In genomic region chr15:82292851-82293250, GRCm38 (mm10) we compare ENCODE assay signal across 14 mouse cellular contexts. TPM values are rescaled to one million over a fixed set of nuclear protein-coding genes. Genes with fewer than 3 reads are reported as not detected.
A peak's percentile ranks its signal among the peaks of the same experiment; 100 is the strongest.
DNase-seq lines count a peak whose midpoint lies in the region; ATAC-seq and TF ChIP-seq lines count a peak whose summit lies in the region.
"Had no signal": no experiment of that assay in that cellular context is flagged by ENCODE, and none has a peak within 500 bp of the region (broad histone marks: within the 10 kb centered on the region; RNA-seq: fewer than 3 reads in every experiment).

No protein-coding gene starts in this region.

- peaks cover 2% of the 10 kb centered on the region; the same call in 1 of the 2 replicates for H3K36me3 ChIP-seq in limb, embryonic 11.5 days (ENCODE audit: control insufficient read depth, insufficient read depth, low read length)
- peaks cover 43% of the 10 kb centered on the region for H3K36me3 ChIP-seq in limb, embryonic 10.5 days
- H3K36me3 ChIP-seq in forebrain, embryonic 13.5 days (ENCODE audit: poor library complexity, severe bottlenecking) = peaks cover 40% of the 10 kb centered on the region
- H3K36me3 ChIP-seq in hindbrain, postnatal 0 days (ENCODE audit: insufficient read depth, low read length) = peaks cover 30% of the 10 kb centered on the region
- H3K36me3 ChIP-seq in neural tube, embryonic 12.5 days = peaks cover 41% of the 10 kb centered on the region

- H3K9ac ChIP-seq in limb, embryonic 11.5 days (ENCODE audit: low read length) = no peak overlapping the region
- no peak overlapping the region for H3K9ac ChIP-seq in forebrain, embryonic 13.5 days
- H3K9ac ChIP-seq in hindbrain, postnatal 0 days (replicated peaks; ENCODE audit: low read length) = no peak overlapping the region
- no peak overlapping the region for H3K9ac ChIP-seq in neural tube, embryonic 12.5 days

- DNase-seq in limb, embryonic 11.5 days (ENCODE audit: low spot score) = no peak
- no peak for DNase-seq in limb, embryonic 10.5 days (ENCODE audit: low spot score)
- no peak for DNase-seq in hindbrain, postnatal 0 days (ENCODE audit: low spot score)
- DNase-seq in spleen, postnatal 4 days (ENCODE audit: low spot score in 2 of 2) = no peak
- DNase-seq in embryo, embryonic 10 days (ENCODE audit: low spot score) = no peak
- DNase-seq in thymus, adult 18-20 months = no peak
- DNase-seq: spleen, adult 18-20 months had no signal

- WGBS in limb, embryonic 11.5 days = 27% methylated on average over 5 of the region's 5 CpGs
- 33% methylated on average over 5 of the region's 5 CpGs for WGBS in limb, embryonic 10.5 days
- 17% methylated on average over 5 of the region's 5 CpGs for WGBS in forebrain, embryonic 13.5 days
- WGBS in hindbrain, postnatal 0 days = 12% methylated on average over 5 of the region's 5 CpGs
- 12% methylated on average over 5 of the region's 5 CpGs for WGBS in neural tube, embryonic 12.5 days

- peaks cover 4% of the 10 kb centered on the region; the same call in 1 of the 2 replicates for H3K4me1 ChIP-seq in limb, embryonic 11.5 days (ENCODE audit: control insufficient read depth, insufficient read depth, low read length)
- peaks cover 12% of the 10 kb centered on the region for H3K4me1 ChIP-seq in limb, embryonic 10.5 days
- H3K4me1 ChIP-seq in forebrain, embryonic 13.5 days = peaks cover 22% of the 10 kb centered on the region
- H3K4me1 ChIP-seq in hindbrain, postnatal 0 days (ENCODE audit: insufficient read depth, low read length) = peaks cover 11% of the 10 kb centered on the region
- H3K4me1 ChIP-seq in neural tube, embryonic 12.5 days = peaks cover 19% of the 10 kb centered on the region

- H3K9me3 ChIP-seq in limb, embryonic 11.5 days (ENCODE audit: control insufficient read depth, low read length) = no peaks in the 10 kb centered on the region
- H3K9me3 ChIP-seq in limb, embryonic 10.5 days (replicated peaks) = no peaks in the 10 kb centered on the region
- H3K9me3 ChIP-seq in forebrain, embryonic 13.5 days (replicated peaks) = no peaks in the 10 kb centered on the region
- no peaks in the 10 kb centered on the region for H3K9me3 ChIP-seq in hindbrain, postnatal 0 days (ENCODE audit: low read length)
- H3K9me3 ChIP-seq in neural tube, embryonic 12.5 days = no peaks in the 10 kb centered on the region

- ATAC-seq in limb, embryonic 11.5 days (ENCODE audit: insufficient number of reproducible peaks, low FRiP score, low TSS enrichment, low read depth) = no peak
- ATAC-seq in forebrain, embryonic 13.5 days = peak; percentile 16; the same call in 1 of the 2 replicates
- no peak for ATAC-seq in hindbrain, postnatal 0 days
- ATAC-seq in neural tube, embryonic 12.5 days (ENCODE audit: low FRiP score, low read depth) = peak; percentile 30; the same call in 1 of the 2 replicates
- ATAC-seq: lung, postnatal 0 days had no signal

- H3K27me3 ChIP-seq in limb, embryonic 11.5 days (ENCODE audit: control insufficient read depth, insufficient read depth, low read length) = no peaks in the 10 kb centered on the region
- no peaks in the 10 kb centered on the region for H3K27me3 ChIP-seq in limb, embryonic 10.5 days (ENCODE audit: low read depth, poor library complexity, severe bottlenecking)
- no peaks in the 10 kb centered on the region for H3K27me3 ChIP-seq in forebrain, embryonic 13.5 days
- H3K27me3 ChIP-seq in hindbrain, postnatal 0 days (ENCODE audit: insufficient read depth, low read length) = no peaks in the 10 kb centered on the region
- no peaks in the 10 kb centered on the region for H3K27me3 ChIP-seq in neural tube, embryonic 12.5 days (replicated peaks)

- 0 out of 2 replicates have a peak overlapping the region, but pooled peaks have one; percentile 11 for H3K4me2 ChIP-seq in limb, embryonic 11.5 days (ENCODE audit: low read depth, severe bottlenecking)
- H3K4me2 ChIP-seq in forebrain, embryonic 13.5 days = peak overlapping the region; percentile 28
- 0 out of 2 replicates have a peak overlapping the region, but pooled peaks have one; percentile 19 for H3K4me2 ChIP-seq in hindbrain, postnatal 0 days (ENCODE audit: low read depth, low read length)
- H3K4me2 ChIP-seq in neural tube, embryonic 12.5 days (replicated peaks) = peak overlapping the region; percentile 42

- no peak overlapping the region for H3K27ac ChIP-seq in limb, embryonic 11.5 days (replicated peaks; ENCODE audit: low read depth, low read length)
- no peak overlapping the region for H3K27ac ChIP-seq in limb, embryonic 10.5 days
- H3K27ac ChIP-seq in forebrain, embryonic 13.5 days = peak overlapping the region; percentile 65
- H3K27ac ChIP-seq in hindbrain, postnatal 0 days = peak overlapping the region; percentile 60
- peak overlapping the region; percentile 46 for H3K27ac ChIP-seq in neural tube, embryonic 12.5 days

- no peak overlapping the region for H3K4me3 ChIP-seq in limb, embryonic 11.5 days (ENCODE audit: low read depth, low read length)
- no peak overlapping the region for H3K4me3 ChIP-seq in limb, embryonic 10.5 days
- no peak overlapping the region for H3K4me3 ChIP-seq in forebrain, embryonic 13.5 days
- H3K4me3 ChIP-seq in hindbrain, postnatal 0 days (ENCODE audit: low read length) = no peak overlapping the region
- no peak overlapping the region for H3K4me3 ChIP-seq in neural tube, embryonic 12.5 days
- H3K4me3 ChIP-seq: erythroblast, embryonic 14.5 days had no signal

- 0 out of 2 replicates have a peak, but pooled peaks have one; percentile 13 for TF ChIP-seq CTCF in hindbrain, postnatal 0 days (IDR thresholded peaks at IDR 0.05; ENCODE audit: low read depth)

RNA-seq across cellular contexts. Expression of gene Wbp2nl, which starts 5.9 kb away (rescaled TPM):
- 0.20 TPM in 1 of 2 replicates, not detected in the other for polyA plus RNA-seq in limb, embryonic 11.5 days (2014; fragmentation: Nextera tagmentation; extraction: Ambion mirVana)
- 0.16 and 0.38 TPM in 2 replicates for polyA plus RNA-seq in limb, embryonic 10.5 days (2016; fragmentation: Nextera tagmentation; extraction: Ambion mirVana)
- not detected in 2 replicates for polyA plus RNA-seq in forebrain, embryonic 13.5 days (2015; fragmentation: Nextera tagmentation; extraction: Ambion mirVana)
- total RNA-seq in hindbrain, postnatal 0 days (2014; rRNA removed) = 1.4 TPM in 1 of 2 replicates, not detected in the other
- polyA plus RNA-seq in hindbrain, postnatal 0 days (2015; fragmentation: Nextera tagmentation; extraction: Ambion mirVana) = 0.36 TPM in 1 of 2 replicates, not detected in the other
- not detected in 2 replicates for polyA plus RNA-seq in neural tube, embryonic 12.5 days (2016; fragmentation: Nextera tagmentation; extraction: Ambion mirVana)
- total RNA-seq: adrenal gland, adult 18-20 months; heart, adult 8-10 months; layer of hippocampus, postnatal 14 days had no signal
- polyA plus RNA-seq: erythroblast, embryonic 14.5 days had no signal

RNA-seq across cellular contexts. Expression of gene Sept3, which starts 18.2 kb away (rescaled TPM):
- polyA plus RNA-seq in limb, embryonic 11.5 days (2014; fragmentation: Nextera tagmentation; extraction: Ambion mirVana) = 37.6 and 47.4 TPM in 2 replicates
- 32.9 and 41.5 TPM in 2 replicates for polyA plus RNA-seq in limb, embryonic 10.5 days (2016; fragmentation: Nextera tagmentation; extraction: Ambion mirVana)
- 248 and 264 TPM in 2 replicates for polyA plus RNA-seq in forebrain, embryonic 13.5 days (2015; fragmentation: Nextera tagmentation; extraction: Ambion mirVana)
- total RNA-seq in hindbrain, postnatal 0 days (2014; rRNA removed) = 393 and 404 TPM in 2 replicates
- polyA plus RNA-seq in hindbrain, postnatal 0 days (2015; fragmentation: Nextera tagmentation; extraction: Ambion mirVana) = 299 and 320 TPM in 2 replicates
- polyA plus RNA-seq in neural tube, embryonic 12.5 days (2016; fragmentation: Nextera tagmentation; extraction: Ambion mirVana) = 235 and 268 TPM in 2 replicates
- polyA plus RNA-seq: erythroblast, embryonic 14.5 days had no signal

RNA-seq across cellular contexts. Expression of gene 1500009C09Rik, which starts 40.7 kb away (rescaled TPM):
- not detected in 2 replicates for polyA plus RNA-seq in limb, embryonic 11.5 days (2014; fragmentation: Nextera tagmentation; extraction: Ambion mirVana)
- not detected in 2 replicates for polyA plus RNA-seq in limb, embryonic 10.5 days (2016; fragmentation: Nextera tagmentation; extraction: Ambion mirVana)
- 7.7 and 7.8 TPM in 2 replicates for polyA plus RNA-seq in forebrain, embryonic 13.5 days (2015; fragmentation: Nextera tagmentation; extraction: Ambion mirVana)
- 116 and 127 TPM in 2 replicates for total RNA-seq in hindbrain, postnatal 0 days (2014; rRNA removed)
- polyA plus RNA-seq in hindbrain, postnatal 0 days (2015; fragmentation: Nextera tagmentation; extraction: Ambion mirVana) = 12.5 and 13.9 TPM in 2 replicates
- polyA plus RNA-seq in neural tube, embryonic 12.5 days (2016; fragmentation: Nextera tagmentation; extraction: Ambion mirVana) = 1.7 and 3.2 TPM in 2 replicates
- total RNA-seq: heart, adult 8-10 months had no signal
- polyA plus RNA-seq: erythroblast, embryonic 14.5 days; lung, postnatal 0 days had no signal

RNA-seq across cellular contexts. Expression of gene Naga, which starts 45.9 kb away (rescaled TPM):
- polyA plus RNA-seq in limb, embryonic 11.5 days (2014; fragmentation: Nextera tagmentation; extraction: Ambion mirVana) = 25.8 and 29.7 TPM in 2 replicates
- 19.0 and 29.2 TPM in 2 replicates for polyA plus RNA-seq in limb, embryonic 10.5 days (2016; fragmentation: Nextera tagmentation; extraction: Ambion mirVana)
- polyA plus RNA-seq in forebrain, embryonic 13.5 days (2015; fragmentation: Nextera tagmentation; extraction: Ambion mirVana) = 19.4 and 25.2 TPM in 2 replicates
- 41.6 and 51.1 TPM in 2 replicates for total RNA-seq in hindbrain, postnatal 0 days (2014; rRNA removed)
- 36.9 and 37.2 TPM in 2 replicates for polyA plus RNA-seq in hindbrain, postnatal 0 days (2015; fragmentation: Nextera tagmentation; extraction: Ambion mirVana)
- 24.8 and 27.1 TPM in 2 replicates for polyA plus RNA-seq in neural tube, embryonic 12.5 days (2016; fragmentation: Nextera tagmentation; extraction: Ambion mirVana)

RNA-seq across cellular contexts. Expression of gene Pheta2, which starts 45.9 kb away (rescaled TPM):
- polyA plus RNA-seq in limb, embryonic 11.5 days (2014; fragmentation: Nextera tagmentation; extraction: Ambion mirVana) = 6.0 and 7.0 TPM in 2 replicates
- 5.4 and 7.4 TPM in 2 replicates for polyA plus RNA-seq in limb, embryonic 10.5 days (2016; fragmentation: Nextera tagmentation; extraction: Ambion mirVana)
- polyA plus RNA-seq in forebrain, embryonic 13.5 days (2015; fragmentation: Nextera tagmentation; extraction: Ambion mirVana) = 1.3 and 1.8 TPM in 2 replicates
- 0.93 and 1.2 TPM in 2 replicates for total RNA-seq in hindbrain, postnatal 0 days (2014; rRNA removed)
- 1.3 and 1.4 TPM in 2 replicates for polyA plus RNA-seq in hindbrain, postnatal 0 days (2015; fragmentation: Nextera tagmentation; extraction: Ambion mirVana)
- 3.6 and 4.0 TPM in 2 replicates for polyA plus RNA-seq in neural tube, embryonic 12.5 days (2016; fragmentation: Nextera tagmentation; extraction: Ambion mirVana)

Comparison
In these comparisons a context has a peak if more than half of its experiments do, and no peak if none do; other contexts are left out.
1. ATAC-seq: peak in forebrain, embryonic 13.5 days (single experiment) and neural tube, embryonic 12.5 days (single experiment); none in limb, embryonic 11.5 days (single experiment) and hindbrain, postnatal 0 days (single experiment).
2. H3K27ac ChIP-seq: peak in forebrain, embryonic 13.5 days (single experiment), hindbrain, postnatal 0 days (single experiment) and neural tube, embryonic 12.5 days (single experiment); none in limb, embryonic 11.5 days (single experiment) and limb, embryonic 10.5 days (single experiment).
3. Peak in every context shown above with its lines, with median percentiles within 50 percentile points of each other: H3K4me2 ChIP-seq.